Mouse (Mus musculus): Measurements from ENCODE around the gene Slc10a7. TPM values are rescaled to one million over a fixed set of nuclear protein-coding genes. Genes with fewer than 3 reads are reported as not detected.

Slc10a7 gene
- polyA plus RNA-seq, 1 experiment: 33.5 TPM

DNA sequence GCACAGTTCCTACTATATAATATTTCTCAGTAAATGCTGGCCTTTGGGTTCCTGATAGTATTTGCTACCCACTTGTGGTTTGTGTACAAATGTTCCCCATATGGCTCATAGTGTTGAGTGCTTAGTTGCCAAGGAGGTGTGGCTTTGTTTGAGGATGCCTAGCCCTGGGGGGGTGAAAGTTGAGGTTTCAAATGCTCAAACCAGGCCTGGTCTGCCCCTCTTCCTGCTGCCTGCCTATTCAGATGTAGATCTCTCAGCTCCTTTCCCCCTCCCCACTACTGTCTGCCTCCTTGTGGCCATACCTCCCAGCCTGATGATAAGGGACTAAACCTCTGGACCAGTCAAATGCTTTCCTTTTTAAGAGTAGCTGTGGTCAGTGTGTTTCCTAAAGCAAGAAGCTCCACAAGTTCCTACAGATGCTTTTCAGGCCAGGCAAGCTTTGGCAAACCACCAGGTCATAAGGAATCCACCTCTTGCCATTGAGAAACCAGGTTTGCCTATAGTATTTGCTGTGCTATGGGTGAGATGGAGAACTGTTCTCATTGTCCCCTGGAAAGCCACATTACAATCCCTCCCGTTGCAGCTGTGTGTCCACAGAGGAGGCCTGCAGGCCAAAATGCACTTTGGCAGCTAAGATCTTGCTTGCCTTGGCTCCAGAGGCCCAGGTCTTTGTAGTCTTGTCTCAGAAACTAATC lies 146.4 kb downstream of the Slc10a7 start:
- H3K27ac ChIP-seq (ENCODE audit: insufficient read depth, low read length): peak overlapping the region; percentile 74

DNA sequence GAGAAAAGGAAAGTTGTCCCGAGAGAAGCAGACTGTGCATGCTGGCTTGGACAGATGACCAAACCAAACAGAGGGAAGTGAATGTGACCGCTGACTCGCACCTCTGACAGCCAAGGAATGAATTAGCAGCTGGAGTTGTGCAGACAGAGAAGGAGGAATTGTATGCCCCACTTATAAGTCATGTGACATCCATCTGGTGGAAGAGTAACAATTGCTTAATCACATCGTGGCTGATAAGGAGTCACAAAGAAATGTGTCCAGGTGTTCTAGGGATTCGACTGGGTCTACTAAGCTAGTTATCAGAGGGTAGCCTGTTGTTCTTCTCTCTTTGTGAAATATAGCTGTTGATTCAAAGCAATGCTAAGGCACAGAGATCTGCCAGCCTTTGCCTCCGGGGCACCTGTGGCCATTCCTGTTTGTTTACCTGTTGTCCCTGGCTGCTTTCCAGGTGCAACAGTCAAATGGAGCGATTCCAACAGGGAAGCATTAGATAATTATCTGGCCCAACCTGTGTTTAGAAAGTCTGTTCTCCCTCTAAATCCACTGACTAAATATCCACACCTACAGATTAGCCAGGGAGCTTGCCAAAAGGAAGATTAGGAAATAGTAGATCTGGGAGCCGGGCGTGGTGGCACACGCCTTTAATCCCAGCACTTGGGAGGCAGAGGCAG lies 147.7 kb downstream of the Slc10a7 start:
- H3K4me3 ChIP-seq (ENCODE audit: insufficient read depth, low read length): no peak overlapping the region
- TF ChIP-seq POLR2A (IDR thresholded peaks at IDR 0.05; ENCODE audit: low read depth, low read length) (no peak), CTCF (IDR thresholded peaks at IDR 0.05; ENCODE audit: borderline replicate concordance, insufficient read depth, low read length) (no peak)
- H3K4me1 ChIP-seq (ENCODE audit: control insufficient read depth, insufficient read depth, low read length): peaks cover 17% of the 10 kb centered on the region
- H3K27ac ChIP-seq (ENCODE audit: insufficient read depth, low read length): peak overlapping the region; percentile 66

More for the DNA sequence above, 146.4 kb downstream of the Slc10a7 start:
- peaks cover 17% of the 10 kb centered on the region for H3K4me1 ChIP-seq (ENCODE audit: control insufficient read depth, insufficient read depth, low read length)
- TF ChIP-seq POLR2A (IDR thresholded peaks at IDR 0.05; ENCODE audit: low read depth, low read length) (no peak), CTCF (IDR thresholded peaks at IDR 0.05; ENCODE audit: borderline replicate concordance, insufficient read depth, low read length) (no peak)
- no peak overlapping the region for H3K4me3 ChIP-seq (ENCODE audit: insufficient read depth, low read length)

DNA sequence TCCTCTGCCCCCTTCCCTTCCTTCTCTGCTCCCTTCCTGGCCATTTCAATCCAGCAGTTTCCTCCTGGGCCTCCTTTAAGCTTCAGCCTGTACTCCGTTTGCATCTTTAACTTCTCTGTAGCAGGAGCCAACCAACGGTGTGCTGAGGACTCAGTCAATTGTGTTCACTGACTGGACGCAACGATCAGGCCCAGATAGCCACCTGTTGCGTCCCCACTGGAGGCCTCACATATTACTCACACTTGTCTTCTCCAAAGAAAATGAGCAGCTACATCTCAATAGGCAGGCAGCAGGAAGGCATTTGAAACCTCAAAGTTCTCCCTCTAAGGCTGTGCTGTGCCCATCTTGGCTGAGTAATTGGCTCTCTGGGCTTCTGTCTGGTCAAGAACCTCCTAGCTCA lies 149.0 kb downstream of the Slc10a7 start:
- H3K4me3 ChIP-seq (ENCODE audit: insufficient read depth, low read length): no peak overlapping the region
- TF ChIP-seq CTCF (IDR thresholded peaks at IDR 0.05; ENCODE audit: borderline replicate concordance, insufficient read depth, low read length): no peak
- TF ChIP-seq POLR2A (IDR thresholded peaks at IDR 0.05; ENCODE audit: low read depth, low read length): no peak
- H3K4me1 ChIP-seq (ENCODE audit: control insufficient read depth, insufficient read depth, low read length): peaks cover 12% of the 10 kb centered on the region

DNA sequence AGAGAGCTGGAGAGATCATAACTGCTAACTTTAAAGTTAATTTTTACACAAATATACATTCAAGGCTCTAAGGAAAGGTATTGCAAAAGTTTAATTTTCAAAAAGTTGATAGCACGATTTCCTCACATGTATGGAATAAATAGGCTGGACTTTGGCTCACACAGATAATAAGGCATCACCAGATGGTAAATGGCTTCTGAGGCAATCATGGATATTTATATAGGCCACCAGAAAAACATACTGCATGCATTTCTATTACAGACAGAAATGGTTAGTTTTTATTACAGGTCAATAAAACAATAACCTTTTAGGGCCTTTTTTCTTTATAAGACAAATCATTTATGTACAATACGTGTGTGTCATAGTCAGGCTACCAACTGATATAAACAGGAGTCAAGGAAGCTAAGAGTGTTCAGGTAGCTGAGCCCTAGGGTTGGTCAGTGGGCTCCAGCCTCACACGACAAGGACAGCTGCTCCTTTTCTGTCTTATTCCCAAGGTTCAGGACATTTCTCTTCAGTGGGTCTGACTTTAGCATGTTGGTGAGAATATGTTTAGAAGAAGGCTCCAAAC lies 150.6 kb downstream of the Slc10a7 start:
- TF ChIP-seq CTCF (IDR thresholded peaks at IDR 0.05; ENCODE audit: borderline replicate concordance, insufficient read depth, low read length) (no peak), POLR2A (IDR thresholded peaks at IDR 0.05; ENCODE audit: low read depth, low read length) (no peak)
- Histone ChIP-seq H3K27ac (ENCODE audit: insufficient read depth, low read length) (no peak overlapping the region), H3K4me3 (ENCODE audit: insufficient read depth, low read length) (no peak overlapping the region), H3K4me1 (ENCODE audit: control insufficient read depth, insufficient read depth, low read length) (peaks cover 12% of the 10 kb centered on the region)

More for the DNA sequence above, 149.0 kb downstream of the Slc10a7 start:
- H3K27ac ChIP-seq (ENCODE audit: insufficient read depth, low read length): no peak overlapping the region

DNA sequence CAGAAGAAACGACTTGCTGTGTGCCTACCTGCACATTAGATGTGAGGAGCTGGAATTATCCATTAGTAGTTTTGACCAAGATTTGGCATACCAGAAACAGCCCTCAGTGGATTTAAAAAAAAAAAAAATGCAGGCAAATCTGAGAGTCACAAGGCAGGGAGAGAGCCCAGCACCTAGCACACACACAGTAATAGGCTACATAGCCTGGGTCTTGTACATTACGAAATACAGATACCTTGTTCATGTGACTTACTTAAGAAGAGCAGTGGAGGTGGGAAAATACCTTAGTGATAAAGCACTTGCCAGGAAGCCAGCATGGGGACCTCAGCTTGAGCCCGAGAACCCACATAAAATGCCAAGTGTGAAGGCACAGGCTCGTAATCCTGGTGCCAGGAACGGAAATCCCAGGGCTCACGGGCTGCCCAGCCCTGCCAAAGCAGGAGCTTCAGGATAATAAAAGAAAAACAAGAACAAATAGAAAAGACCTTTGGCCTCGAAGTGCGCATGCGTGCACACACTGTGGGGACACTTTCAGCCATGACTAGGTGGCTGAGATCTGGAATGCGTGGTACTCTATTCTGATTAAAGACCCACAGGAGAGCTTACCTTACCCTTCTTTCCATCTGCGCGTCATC lies 155.3 kb downstream of the Slc10a7 start:
- Histone ChIP-seq H3K4me3 (ENCODE audit: insufficient read depth, low read length) (no peak overlapping the region), H3K4me1 (ENCODE audit: control insufficient read depth, insufficient read depth, low read length) (no peaks in the 10 kb centered on the region), H3K27ac (ENCODE audit: insufficient read depth, low read length) (no peak overlapping the region)
- TF ChIP-seq CTCF (IDR thresholded peaks at IDR 0.05; ENCODE audit: borderline replicate concordance, insufficient read depth, low read length) (no peak), POLR2A (IDR thresholded peaks at IDR 0.05; ENCODE audit: low read depth, low read length) (no peak)

DNA sequence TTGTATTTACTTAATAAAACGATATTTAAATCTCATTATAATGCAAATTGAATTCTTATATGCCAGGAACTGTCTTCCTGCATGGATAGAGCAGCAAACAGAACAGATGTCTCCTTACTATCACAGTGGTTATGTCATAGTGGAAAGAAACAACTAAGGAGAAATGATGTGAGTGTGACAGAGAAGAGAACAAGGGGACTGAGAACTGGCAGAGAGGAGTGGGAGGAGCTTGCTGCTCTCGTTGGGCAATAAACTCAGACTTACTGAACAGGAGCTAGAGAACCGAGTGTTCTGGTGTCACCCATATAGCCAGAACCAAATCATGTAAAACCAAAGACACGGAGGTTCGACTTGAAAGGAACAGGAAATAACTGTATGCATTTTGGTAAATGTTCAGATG lies 158.3 kb downstream of the Slc10a7 start:
- TF ChIP-seq CTCF (IDR thresholded peaks at IDR 0.05; ENCODE audit: borderline replicate concordance, insufficient read depth, low read length) (no peak), POLR2A (IDR thresholded peaks at IDR 0.05; ENCODE audit: low read depth, low read length) (no peak)
- no peaks in the 10 kb centered on the region for H3K4me1 ChIP-seq (ENCODE audit: control insufficient read depth, insufficient read depth, low read length)
- no peak overlapping the region for H3K27ac ChIP-seq (ENCODE audit: insufficient read depth, low read length)
- H3K4me3 ChIP-seq (ENCODE audit: insufficient read depth, low read length): no peak overlapping the region

DNA sequence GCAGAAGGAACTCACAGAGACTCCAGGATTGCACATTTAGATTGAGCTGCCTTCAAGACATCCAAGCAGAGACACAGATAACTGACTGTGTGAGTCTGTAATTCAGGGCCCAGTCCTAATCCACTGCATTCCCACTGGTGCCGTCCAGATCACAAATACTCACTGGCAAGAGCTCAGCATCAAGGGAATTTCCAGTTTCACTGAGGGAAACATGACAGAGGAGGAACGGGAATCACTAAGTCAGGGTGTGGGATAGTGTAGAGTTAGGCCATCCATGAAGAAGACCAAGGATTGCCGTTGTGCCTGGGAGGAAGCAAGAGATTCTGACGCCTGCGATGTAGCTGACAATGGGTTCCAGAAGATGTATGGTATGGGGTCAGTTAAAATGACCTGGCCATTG lies 159.1 kb downstream of the Slc10a7 start:
- H3K4me1 ChIP-seq (ENCODE audit: control insufficient read depth, insufficient read depth, low read length): no peaks in the 10 kb centered on the region
- no peak for TF ChIP-seq CTCF (IDR thresholded peaks at IDR 0.05; ENCODE audit: borderline replicate concordance, insufficient read depth, low read length)
- TF ChIP-seq POLR2A (IDR thresholded peaks at IDR 0.05; ENCODE audit: low read depth, low read length): no peak
- H3K4me3 ChIP-seq (ENCODE audit: insufficient read depth, low read length): no peak overlapping the region
- H3K27ac ChIP-seq (ENCODE audit: insufficient read depth, low read length): no peak overlapping the region

DNA sequence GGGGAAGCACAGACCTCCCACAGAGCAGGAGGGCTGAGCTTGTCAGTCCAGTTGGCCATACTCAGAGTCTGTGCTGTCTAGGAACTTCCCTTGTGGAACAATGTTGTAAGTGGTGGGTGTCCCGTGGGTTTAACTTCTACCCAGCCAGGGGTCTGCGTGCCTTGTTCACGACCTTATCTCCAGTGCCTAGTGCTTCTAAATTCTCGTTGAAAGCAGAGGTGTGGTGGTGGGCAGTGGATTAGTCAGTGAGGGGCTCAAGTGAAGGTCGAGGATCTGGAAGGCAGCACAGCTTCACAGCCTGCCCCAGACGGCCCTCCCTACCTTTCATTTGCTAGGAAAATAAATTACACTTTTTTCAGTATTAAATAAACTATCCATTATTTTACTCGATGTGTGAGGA lies 161.1 kb downstream of the Slc10a7 start:
- Histone ChIP-seq H3K27ac (ENCODE audit: insufficient read depth, low read length) (no peak overlapping the region), H3K4me3 (ENCODE audit: insufficient read depth, low read length) (no peak overlapping the region), H3K4me1 (ENCODE audit: control insufficient read depth, insufficient read depth, low read length) (no peaks in the 10 kb centered on the region)
- no peak for TF ChIP-seq CTCF (IDR thresholded peaks at IDR 0.05; ENCODE audit: borderline replicate concordance, insufficient read depth, low read length)
- no peak for TF ChIP-seq POLR2A (IDR thresholded peaks at IDR 0.05; ENCODE audit: low read depth, low read length)

DNA sequence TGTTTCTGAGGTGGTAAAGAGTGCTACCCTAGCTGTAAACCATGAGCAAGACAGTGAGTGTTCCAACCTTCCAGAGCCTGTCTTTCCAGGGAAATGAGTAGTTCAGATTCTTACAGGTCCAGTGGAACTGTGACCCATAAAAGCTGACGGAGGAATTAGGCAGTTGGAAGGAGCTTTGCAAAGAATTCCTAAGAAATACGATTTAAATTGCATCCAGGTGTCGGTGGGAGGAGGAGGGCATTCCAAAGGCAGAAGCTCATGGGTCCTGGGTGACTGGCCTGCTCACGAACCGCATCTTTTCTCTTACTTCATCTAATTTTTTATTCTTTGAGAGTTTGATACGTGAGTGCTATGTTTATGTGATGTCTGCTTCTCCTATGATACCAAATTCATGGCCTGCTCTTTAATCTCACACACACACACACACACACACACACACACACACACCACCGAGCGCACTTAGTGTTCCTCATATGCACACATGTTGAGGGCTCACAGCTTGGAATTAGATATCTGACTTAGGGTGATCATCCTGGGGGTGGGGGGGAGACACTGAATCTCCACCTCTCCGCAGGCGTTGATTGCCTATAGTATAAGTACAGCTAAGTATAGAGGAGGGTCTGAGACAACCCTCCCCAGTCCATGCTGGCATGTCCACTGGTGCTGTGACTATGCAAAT lies 169.5 kb downstream of the Slc10a7 start:
- TF ChIP-seq CTCF (IDR thresholded peaks at IDR 0.05; ENCODE audit: borderline replicate concordance, insufficient read depth, low read length) (no peak), POLR2A (IDR thresholded peaks at IDR 0.05; ENCODE audit: low read depth, low read length) (no peak)
- peak overlapping the region; percentile 84 for H3K27ac ChIP-seq (ENCODE audit: insufficient read depth, low read length)

More for the DNA sequence above, 169.5 kb downstream of the Slc10a7 start:
- no peak overlapping the region for H3K4me3 ChIP-seq (ENCODE audit: insufficient read depth, low read length)
- peaks cover 13% of the 10 kb centered on the region; the same call in 1 of the 2 replicates for H3K4me1 ChIP-seq (ENCODE audit: control insufficient read depth, insufficient read depth, low read length)

Measured in embryonic fibroblast, embryonic 13.5 days (primary cell).